Mouse (Mus musculus) hindbrain, embryonic 11.5 days (tissue): ENCODE data around the gene Dnajb4. TPM values are rescaled to one million over a fixed set of nuclear protein-coding genes. Genes with fewer than 3 reads are reported as not detected.

Source experiments
- ATAC-seq: fragments of 200-750 bp; cut with Nextera tagmentation; 2 replicates; pipeline ENCODE4 v1.8.0; 2017; ENCODE audit warnings: mild to moderate bottlenecking, moderate TSS enrichment, moderate library complexity; ENCODE audit not compliant: low FRiP score
- DNase-seq: peaks from one replicate; pipeline ENCODE4 v3.0.0-alpha.2; 2015; ENCODE audit warnings: low spot score
- H3K27ac ChIP-seq: fragments of 300-500 bp; sonication (generic); 2 replicates; pipeline ENCODE4 v1.5.1; 2014; ENCODE audit warnings: mild to moderate bottlenecking, low read depth, low read length
- H3K27me3 ChIP-seq: fragments of 300-500 bp; sonication (generic); 2 replicates; pipeline ENCODE4 v1.6.1; 2014; ENCODE audit warnings: mild to moderate bottlenecking, low read length, moderate library complexity, mixed read lengths; ENCODE audit not compliant: control insufficient read depth, insufficient read depth
- H3K36me3 ChIP-seq: fragments of 300-500 bp; sonication (generic); 2 replicates; pipeline ENCODE4 v1.6.1; 2014; ENCODE audit warnings: mild to moderate bottlenecking, low read length, moderate library complexity, mixed read lengths; ENCODE audit not compliant: control insufficient read depth, insufficient read depth
- H3K4me1 ChIP-seq: fragments of 300-500 bp; sonication (generic); replicated peaks from 2 replicates; pipeline ENCODE4 v1.6.1; 2014; ENCODE audit warnings: low read length, mixed read lengths; ENCODE audit not compliant: control insufficient read depth, insufficient read depth
- H3K4me2 ChIP-seq: fragments of 300-500 bp; sonication (generic); replicated peaks from 2 replicates; pipeline ENCODE4 v1.6.1; 2014; ENCODE audit warnings: mild to moderate bottlenecking, low read depth, low read length
- H3K4me3 ChIP-seq: fragments of 300-500 bp; sonication (generic); 2 replicates; pipeline ENCODE4 v1.5.1; 2014; ENCODE audit warnings: low read depth, low read length
- H3K9ac ChIP-seq: fragments of 300-500 bp; sonication (generic); 2 replicates; pipeline ENCODE4 v1.6.1; 2014; ENCODE audit warnings: low read depth, low read length
- H3K9me3 ChIP-seq: fragments of 300-500 bp; sonication (generic); 2 replicates; pipeline ENCODE4 v1.6.1; 2016; ENCODE audit warnings: low read length; ENCODE audit not compliant: control insufficient read depth
- WGBS: fragments of 180-500 bp; shearing (Covaris S2); extraction: QIAGEN DNeasy Blood & Tissue Kit; methylation state at CpG from one replicate; pipeline ENCODE4 v1.1.7; 2014; 5-methylcytosine and 5-hydroxymethylcytosine counted together
- polyA plus RNA-seq: library from polyadenylated mRNA; unstranded; fragments of >200 nt; fragmentation: Nextera tagmentation; extraction: Ambion mirVana; gene quantifications from 2 replicates; pipeline ENCODE4 v1.2.1, GENCODE M21; 2014

Dnajb4 gene
- polyA plus RNA-seq, 1 experiment from 2014 or later, result 29.1 TPM

DNA sequence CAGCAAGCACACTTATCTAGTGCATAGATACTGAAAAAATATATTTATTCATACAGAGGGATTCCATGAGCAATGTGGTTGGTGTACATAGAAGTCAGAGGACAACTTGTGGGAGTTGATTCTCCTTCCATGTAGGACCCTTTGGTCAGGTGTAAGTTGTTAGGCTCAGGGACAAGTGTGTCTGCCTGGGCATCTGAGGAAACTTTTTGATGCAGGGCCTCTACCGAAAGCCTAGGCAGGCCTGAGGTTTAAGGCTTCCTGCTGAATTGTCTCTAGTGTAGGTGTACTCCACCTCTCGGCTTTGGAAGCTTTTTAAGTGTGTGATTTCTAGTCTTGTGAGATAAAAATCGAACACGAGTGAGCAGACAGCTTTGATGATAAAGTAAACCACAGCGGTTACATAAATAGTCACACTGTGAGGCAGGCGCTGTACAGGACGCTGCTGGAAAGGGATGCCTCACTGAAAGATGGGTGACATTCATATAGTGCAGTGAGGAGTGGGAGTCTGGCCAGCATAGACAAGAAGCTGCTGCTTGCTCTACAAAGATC, 1.7 kb upstream of the Dnajb4 start:
- ATAC-seq (no peak), DNase-seq (no peak)
- Histone ChIP-seq H3K36me3 (no peaks in the 10 kb centered on the region), H3K27me3 (no peaks in the 10 kb centered on the region), H3K27ac (no peak overlapping the region), H3K9ac (peak overlapping the region; percentile 100), H3K4me2 (peak overlapping the region; percentile 86), H3K4me3 (peak overlapping the region; percentile 98), H3K4me1 (peaks cover 11% of the 10 kb centered on the region; the same call in 1 of the 2 replicates), H3K9me3 (no peaks in the 10 kb centered on the region)
- WGBS, result 50% methylated on average over 7 of the region's 7 CpGs

- Histone ChIP-seq H3K4me2 (peak overlapping the region; percentile 86), H3K9ac (peak overlapping the region; percentile 100), H3K4me3 (peak overlapping the region; percentile 98), H3K27ac (peak overlapping the region; percentile 100), H3K27me3 (no peaks in the 10 kb centered on the region), H3K9me3 (no peaks in the 10 kb centered on the region), H3K4me1 (peaks cover 11% of the 10 kb centered on the region; the same call in 1 of the 2 replicates), H3K36me3 (no peaks in the 10 kb centered on the region)
- ATAC-seq (peak; percentile 69), DNase-seq (peak; percentile 81)
- under 1% methylated on average over 40 of the region's 68 CpGs for WGBS
These were observed 758 bp upstream of the Dnajb4 start for GRCm38 (mm10) chr3:152210728-152211391.

- Histone ChIP-seq H3K27ac (peak overlapping the region; percentile 100), H3K36me3 (no peaks in the 10 kb centered on the region), H3K9me3 (no peaks in the 10 kb centered on the region), H3K27me3 (no peaks in the 10 kb centered on the region), H3K4me2 (peak overlapping the region; percentile 64), H3K9ac (peak overlapping the region; percentile 100), H3K4me3 (peak overlapping the region; percentile 98), H3K4me1 (peaks cover 11% of the 10 kb centered on the region; the same call in 1 of the 2 replicates)
- WGBS, result 8% methylated on average over 25 of the region's 25 CpGs
- ATAC-seq (peak; percentile 50), DNase-seq (peak; percentile 68)
These were observed 730 bp downstream of the Dnajb4 start for GRCm38 (mm10) chr3:152209177-152209966.

GRCm38 (mm10) chr3:152208096-152208885, 1.8 kb downstream of the Dnajb4 start:
- H3K9me3 ChIP-seq, result no peaks in the 10 kb centered on the region
- no peaks in the 10 kb centered on the region for H3K36me3 ChIP-seq
- WGBS, result 93% methylated on average over 7 of the region's 7 CpGs
- H3K9ac ChIP-seq, result no peak overlapping the region
- 0 out of 2 replicates have a peak overlapping the region, but pooled peaks have one; percentile 19 for H3K4me2 ChIP-seq
- no peak for DNase-seq
- H3K27me3 ChIP-seq, result no peaks in the 10 kb centered on the region
- no peak overlapping the region for H3K27ac ChIP-seq
- peaks cover 11% of the 10 kb centered on the region; the same call in 1 of the 2 replicates for H3K4me1 ChIP-seq
- ATAC-seq, result no peak
- no peak overlapping the region for H3K4me3 ChIP-seq

GRCm38 (mm10) chr3:152207156-152207555, 2.9 kb downstream of the Dnajb4 start:
- ATAC-seq (no peak), DNase-seq (no peak)
- no peaks in the 10 kb centered on the region for H3K27me3 ChIP-seq
- H3K4me2 ChIP-seq, result no peak overlapping the region
- H3K9me3 ChIP-seq, result no peaks in the 10 kb centered on the region
- no peaks in the 10 kb centered on the region for H3K36me3 ChIP-seq
- H3K4me3 ChIP-seq, result no peak overlapping the region
- H3K9ac ChIP-seq, result no peak overlapping the region
- H3K27ac ChIP-seq, result no peak overlapping the region
- H3K4me1 ChIP-seq, result peaks cover 5% of the 10 kb centered on the region; the same call in 1 of the 2 replicates
- 95% methylated on average over 4 of the region's 4 CpGs for WGBS

DNA sequence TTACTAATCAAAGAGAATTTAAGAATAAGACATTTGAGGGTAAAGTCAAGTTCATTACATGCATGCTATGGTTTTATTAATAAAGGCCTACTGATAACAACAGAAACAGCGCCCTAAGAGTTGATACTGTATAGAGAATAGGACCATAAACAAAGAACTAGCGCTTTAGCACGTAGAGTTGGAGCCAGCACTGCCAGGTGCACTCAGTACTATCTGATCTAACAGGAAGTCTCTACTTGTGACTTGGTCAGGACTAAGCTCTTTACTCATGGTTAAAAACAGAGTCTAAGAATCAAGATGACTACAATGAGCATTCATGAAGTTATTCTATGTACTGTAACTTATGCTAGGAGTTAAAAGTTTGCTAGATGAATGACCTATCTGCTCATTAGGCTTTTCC, 5.5 kb downstream of the Dnajb4 start:
- Histone ChIP-seq H3K27ac (no peak overlapping the region), H3K4me1 (no peaks in the 10 kb centered on the region), H3K36me3 (no peaks in the 10 kb centered on the region), H3K9me3 (no peaks in the 10 kb centered on the region), H3K27me3 (no peaks in the 10 kb centered on the region), H3K4me3 (no peak overlapping the region), H3K4me2 (no peak overlapping the region), H3K9ac (no peak overlapping the region)
- ATAC-seq (no peak), DNase-seq (no peak)
- 87% methylated on average over 3 of the region's 3 CpGs for WGBS

DNA sequence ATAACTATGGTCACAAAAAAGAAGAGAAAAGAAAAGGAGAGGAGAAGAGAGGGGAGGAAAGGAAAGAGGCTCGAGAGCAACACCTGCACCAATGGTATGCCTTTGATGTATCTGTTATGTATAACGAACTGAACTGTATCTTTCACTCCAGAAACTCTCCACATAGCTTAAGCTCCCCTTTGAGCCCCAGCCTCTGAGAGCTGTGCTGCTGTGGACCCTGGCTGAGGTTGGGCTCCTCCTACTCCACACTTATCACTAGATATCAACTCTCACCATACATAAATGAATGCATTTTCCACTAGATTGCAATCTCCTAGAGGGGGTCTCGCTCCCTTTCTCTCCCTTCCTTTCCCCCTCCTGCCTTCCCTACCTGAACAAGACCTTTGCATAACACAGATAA, 6.1 kb downstream of the Dnajb4 start:
- no peaks in the 10 kb centered on the region for H3K27me3 ChIP-seq
- ATAC-seq (no peak), DNase-seq (no peak)
- H3K4me3 ChIP-seq, result no peak overlapping the region
- no peaks in the 10 kb centered on the region for H3K36me3 ChIP-seq
- no peaks in the 10 kb centered on the region for H3K9me3 ChIP-seq
- H3K4me1 ChIP-seq, result no peaks in the 10 kb centered on the region
- WGBS, result 83% methylated on average over 3 of the region's 3 CpGs
- H3K4me2 ChIP-seq, result no peak overlapping the region
- no peak overlapping the region for H3K9ac ChIP-seq
- no peak overlapping the region for H3K27ac ChIP-seq

GRCm38 (mm10) chr3:152203411-152203810, 6.7 kb downstream of the Dnajb4 start:
- Histone ChIP-seq H3K4me3 (no peak overlapping the region), H3K9ac (no peak overlapping the region), H3K27ac (no peak overlapping the region), H3K36me3 (no peaks in the 10 kb centered on the region), H3K4me2 (no peak overlapping the region), H3K4me1 (no peaks in the 10 kb centered on the region), H3K27me3 (no peaks in the 10 kb centered on the region), H3K9me3 (no peaks in the 10 kb centered on the region)
- DNase-seq (no peak), ATAC-seq (no peak)
- 85% methylated on average over 6 of the region's 6 CpGs for WGBS
